Mouse (Mus musculus) right cerebral cortex, adult 18-20 months (tissue): ENCODE results near the gene Zc3h10.
A peak's percentile ranks its signal among the peaks of the same experiment; 100 is the strongest.
"Not testable (repeated sequence)": the region's sequence is repeated elsewhere in the genome, so short reads cannot be mapped to it uniquely, and the experiment has no call there.

ENCODE experiments used
- DNase-seq: peaks from one replicate; pipeline ENCODE4 v3.0.0; 2022; ENCODE audit warnings: mixed read lengths

Gene Zc3h10

DNA sequence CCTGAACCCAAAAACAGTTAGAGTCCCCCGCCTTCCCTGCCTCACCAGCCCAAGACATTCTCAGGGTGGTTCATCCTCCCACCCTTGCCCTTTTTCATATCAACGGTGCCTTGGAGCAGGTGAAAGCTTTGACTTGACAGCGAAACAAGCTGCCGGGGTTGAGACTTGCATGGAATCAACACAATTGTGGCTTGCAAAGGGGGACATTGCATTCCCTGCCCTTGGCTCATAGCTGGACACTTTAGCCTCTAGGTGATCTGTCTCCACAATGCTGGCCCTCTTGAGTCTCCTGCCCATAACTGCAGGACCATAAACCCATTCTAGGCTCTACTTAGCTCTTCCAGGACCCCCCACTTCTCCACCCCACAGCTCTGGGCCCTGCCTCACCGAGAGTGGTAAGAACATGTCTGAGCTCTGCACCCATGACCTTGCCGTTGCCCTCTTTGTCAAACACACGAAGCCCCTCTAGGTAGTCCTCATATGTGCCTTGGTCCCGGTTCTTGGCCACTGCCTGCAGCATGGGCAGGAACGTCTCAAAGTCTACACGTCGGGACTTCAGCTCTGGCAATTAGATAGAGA is 52.8 kb downstream of the Zc3h10 start:
- no peak for DNase-seq

DNA sequence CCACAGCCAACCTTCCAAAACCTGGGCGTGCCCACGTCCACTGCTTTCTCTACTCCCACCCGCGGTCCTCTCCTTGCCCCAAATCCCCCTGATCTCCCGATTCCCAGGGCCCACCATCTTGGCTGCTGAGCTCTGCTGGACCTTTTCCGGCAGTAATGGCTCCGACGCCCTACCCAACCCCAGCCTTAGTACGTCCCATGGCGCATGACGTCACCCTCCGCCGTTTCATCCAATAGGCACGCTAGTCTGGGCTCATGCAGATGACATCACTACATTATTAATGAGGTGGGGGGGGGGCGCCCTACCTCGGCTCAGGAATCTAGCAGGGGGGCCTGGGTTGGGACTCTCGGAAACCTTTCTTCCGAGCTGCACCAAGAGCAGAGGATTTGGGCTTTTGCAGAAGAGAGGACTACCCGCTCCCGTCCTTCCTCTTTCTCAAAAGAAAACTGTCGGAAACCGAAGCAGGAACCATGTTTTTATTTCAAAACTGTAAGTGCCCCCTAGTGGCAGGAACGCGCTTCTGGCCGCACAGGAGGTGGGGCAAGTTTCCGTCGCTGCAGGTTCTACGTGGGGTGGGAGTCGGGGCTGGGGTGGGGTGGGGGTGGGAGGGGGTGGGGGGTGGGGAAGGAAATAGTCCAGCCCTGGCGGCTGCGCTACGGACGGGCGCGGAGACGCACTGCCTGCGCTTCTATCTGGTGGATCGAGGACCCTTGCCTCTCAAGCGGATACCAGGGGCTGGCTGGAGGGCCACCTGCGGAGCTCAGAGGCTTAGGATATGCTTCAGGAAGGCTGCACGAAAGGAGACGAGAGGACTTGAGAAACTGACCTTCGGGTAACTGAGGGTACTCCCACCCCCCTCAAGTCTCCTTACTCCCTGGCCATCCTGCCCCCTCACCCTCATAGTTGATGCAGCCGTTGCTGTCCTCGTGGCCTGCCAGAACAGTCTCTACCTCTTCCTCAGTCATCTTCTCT is 53.6 kb downstream of the Zc3h10 start, which contains the start of gene Myl6:
TSS of gene Myl6 (minus strand) at position 451 of the 972 bp plus-strand sequence.
- peak; percentile 98 for DNase-seq

DNA sequence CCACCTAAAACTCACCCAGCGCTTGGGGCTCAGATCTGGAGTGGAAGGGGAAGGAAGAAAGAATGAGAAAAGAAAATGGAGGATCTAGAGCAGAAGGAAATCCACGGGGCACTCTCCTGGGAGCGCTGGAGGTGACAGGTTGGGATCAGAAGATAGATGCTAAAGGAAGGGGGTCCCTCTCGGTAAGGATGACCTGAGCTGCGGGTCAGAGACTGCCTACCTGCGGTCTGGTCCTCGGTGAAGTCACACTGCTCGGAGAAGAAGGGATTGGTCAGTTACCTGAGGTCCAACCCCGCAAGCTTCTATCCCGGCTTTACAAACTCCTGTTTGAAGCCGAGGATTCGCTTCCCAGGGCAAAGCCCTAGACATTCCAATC is 54.3 kb downstream of the Zc3h10 start:
- no peak for DNase-seq

DNA sequence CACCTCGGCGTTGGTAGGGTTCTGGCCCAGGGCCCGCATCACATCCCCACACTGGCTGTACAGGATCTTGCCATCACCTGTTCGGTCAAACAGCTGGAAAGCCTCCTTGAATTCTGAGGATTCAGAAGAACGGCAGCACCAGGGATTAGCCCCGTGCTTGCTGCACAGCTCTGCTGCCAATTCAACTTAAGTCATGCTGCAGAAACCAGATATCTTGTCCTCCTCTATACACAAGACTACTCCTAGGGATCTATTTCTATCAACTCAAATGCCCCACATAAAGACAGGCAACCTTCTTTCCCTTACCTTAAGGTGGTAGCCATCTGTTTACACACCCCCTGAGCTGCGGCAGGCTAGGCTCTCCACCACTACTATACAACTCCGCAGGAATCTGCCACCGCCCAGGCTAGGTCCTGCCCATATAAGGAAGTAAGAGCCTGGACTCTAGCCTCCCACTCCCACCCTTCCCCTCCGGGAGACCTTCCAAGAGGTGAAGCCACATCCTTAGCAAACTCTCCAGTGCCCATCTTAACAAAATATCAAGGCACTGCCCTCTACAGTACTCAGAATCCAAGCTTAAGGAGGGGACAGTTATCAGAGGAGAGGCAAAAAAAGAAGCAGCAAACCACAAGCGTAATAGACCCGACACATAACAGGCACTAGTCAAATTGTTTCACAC is 54.8 kb downstream of the Zc3h10 start:
- DNase-seq, result peak; percentile 73

DNA sequence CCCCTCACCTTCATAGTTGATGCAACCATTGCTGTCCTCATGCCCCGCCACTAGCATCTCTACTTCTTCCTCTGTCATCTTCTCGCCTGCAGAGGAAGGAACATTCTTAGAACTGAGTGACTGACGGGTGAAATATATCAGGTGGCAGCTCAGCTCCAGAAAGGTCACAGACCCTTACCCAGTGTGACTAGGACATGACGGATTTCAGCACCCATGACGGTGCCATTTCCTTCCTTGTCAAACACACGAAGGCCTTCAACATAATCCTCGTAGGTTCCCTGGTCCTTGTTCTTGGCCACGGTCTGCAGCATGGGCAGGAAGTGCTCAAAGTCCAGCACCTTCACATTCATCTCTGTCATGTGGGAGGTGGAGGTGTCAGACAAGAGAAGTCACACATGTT is 55.5 kb downstream of the Zc3h10 start:
- not testable (repeated sequence) for DNase-seq
